Mouse (Mus musculus): ENCODE results near the gene Ddb2. TPM values are rescaled to one million over a fixed set of nuclear protein-coding genes. Genes with fewer than 3 reads are reported as not detected.
"Not testable (repeated sequence)": the region's sequence is repeated elsewhere in the genome, so short reads cannot be mapped to it uniquely, and the experiment has no call there.

The Ddb2 gene
- total RNA-seq, 2 experiments from 2014 or later: 2.2 to 2.6 TPM

GRCm38 (mm10) chr2:91255661-91256150 is 18.9 kb upstream of the Ddb2 start, which contains the start of gene Pacsin3:
Pacsin3 (plus strand) TSS chr2:91255954.
- DNase-seq: peak; percentile 63

GRCm38 (mm10) chr2:91254725-91255380 is 18.1 kb upstream of the Ddb2 start:
- DNase-seq: no peak

- DNase-seq: no peak
Measured at GRCm38 (mm10) chr2:91252512-91252911, 15.7 kb upstream of the Ddb2 start.

DNA sequence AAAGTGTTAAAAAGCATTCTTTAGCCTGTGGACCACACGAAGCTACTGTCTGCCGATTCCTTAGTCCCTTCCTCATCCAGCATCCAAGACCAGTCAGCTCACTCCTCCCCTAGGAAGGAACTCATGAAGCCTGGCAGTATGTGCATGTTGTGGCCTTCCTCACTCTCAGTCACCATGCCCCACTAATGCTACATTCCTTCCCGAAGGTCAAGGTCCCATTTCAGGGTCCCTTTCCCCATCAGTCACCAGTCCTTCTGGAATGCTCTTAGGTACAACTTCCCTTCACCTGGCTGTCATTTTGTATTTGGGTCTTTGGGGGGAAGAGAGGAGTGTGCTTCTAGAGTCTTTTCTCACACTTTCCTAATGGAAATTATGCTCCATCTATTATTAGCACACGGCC is 15.2 kb upstream of the Ddb2 start:
- DNase-seq: no peak

DNA sequence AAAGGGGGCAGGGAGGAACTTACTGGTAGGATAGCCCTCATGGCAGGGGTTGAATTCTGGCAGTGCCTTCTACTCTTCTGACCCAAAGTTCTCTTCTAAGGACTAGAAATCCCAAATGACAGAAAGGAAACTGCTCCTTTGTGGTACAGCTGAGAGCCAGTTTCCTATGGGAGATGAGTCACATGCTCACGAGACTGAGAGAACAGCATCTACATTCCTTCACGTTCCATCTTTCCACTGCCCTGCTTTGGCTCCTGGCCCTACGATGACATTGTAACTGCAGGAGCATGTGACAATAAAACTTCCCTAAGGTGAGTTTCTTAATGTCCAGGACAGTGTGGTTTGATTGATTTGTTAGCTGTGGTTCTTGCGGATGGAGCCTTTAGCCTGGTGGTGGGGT is 11.6 kb upstream of the Ddb2 start:
- no peak for DNase-seq

DNA sequence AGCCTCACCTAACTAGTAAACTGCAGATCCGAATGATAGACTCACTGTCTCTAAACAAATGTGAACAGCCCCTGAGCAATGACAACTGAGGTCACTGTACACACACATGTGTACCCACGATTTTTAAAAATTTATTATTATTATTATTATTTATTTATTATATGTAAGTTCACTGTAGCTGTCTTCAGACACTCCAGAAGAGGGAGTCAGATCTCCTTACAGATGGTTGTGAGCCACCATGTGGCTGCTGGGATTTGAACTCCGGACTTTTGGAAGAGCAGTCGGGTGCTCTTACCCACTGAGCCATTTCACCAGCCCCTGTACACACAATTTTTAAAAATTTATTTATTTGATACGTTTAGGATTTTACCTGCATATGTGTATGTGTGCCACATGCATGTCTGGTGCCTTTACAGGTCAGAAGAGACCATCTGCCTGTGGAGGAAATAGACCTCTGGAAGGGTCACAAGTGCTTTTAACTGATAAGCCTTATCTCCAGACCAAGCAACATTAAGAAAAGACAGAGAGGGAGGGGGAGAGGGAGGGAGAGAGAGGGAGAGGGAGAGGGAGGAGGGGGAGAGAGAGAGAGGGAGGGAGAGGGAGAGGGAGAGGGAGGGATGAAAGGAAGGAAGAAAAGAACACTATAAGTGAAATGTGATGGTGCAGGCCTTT is 7.9 kb upstream of the Ddb2 start:
- no peak for DNase-seq

DNA sequence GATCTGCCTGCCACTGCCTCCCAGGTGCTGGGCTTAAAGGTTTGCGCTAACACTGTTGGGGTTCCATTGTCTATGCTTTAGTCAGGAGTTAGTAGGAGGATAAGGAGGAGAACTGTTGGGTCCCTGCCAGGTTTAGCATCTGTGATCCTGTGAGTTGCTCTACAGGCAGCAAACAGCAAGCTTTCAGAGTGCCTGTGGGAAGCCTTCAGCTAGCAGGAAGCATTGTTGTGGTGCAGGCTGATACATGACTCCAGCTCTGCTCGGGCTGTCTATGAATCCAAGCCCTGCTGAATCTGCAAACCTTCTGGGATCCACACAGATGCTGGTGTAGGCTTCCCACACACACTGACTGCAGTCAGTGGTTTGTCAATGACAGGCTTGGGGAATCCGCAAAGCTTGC is 6.6 kb upstream of the Ddb2 start:
- no peak for DNase-seq

GRCm38 (mm10) chr2:91242547-91242946 is 5.8 kb upstream of the Ddb2 start:
- no peak for DNase-seq

DNA sequence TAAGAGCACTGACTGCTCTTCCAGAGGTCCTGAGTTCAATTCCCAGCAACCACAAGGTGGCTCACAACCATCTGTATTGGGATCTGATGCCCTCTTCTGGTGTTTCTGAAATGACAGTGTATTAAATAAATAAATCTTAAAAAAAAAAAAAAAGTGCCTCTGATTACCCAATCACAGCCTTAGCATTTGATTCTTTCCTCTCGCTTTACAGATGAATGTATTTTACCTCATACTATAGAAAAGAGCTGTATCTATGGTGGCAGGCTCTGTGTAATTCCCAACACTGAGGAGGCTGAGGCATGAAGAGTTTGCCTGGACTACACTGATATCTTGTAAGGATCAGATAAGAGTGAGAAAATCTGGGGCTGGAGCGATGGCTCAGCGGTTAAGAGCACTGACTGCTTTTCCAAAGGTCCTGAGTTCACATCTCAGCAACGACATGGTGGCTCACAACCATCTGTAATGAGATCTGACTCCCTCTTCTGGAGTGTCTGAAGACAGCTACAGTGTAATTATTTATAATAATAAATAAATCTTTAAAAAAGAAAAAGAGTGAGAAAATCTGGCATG is 814 bp upstream of the Ddb2 start:
- DNase-seq: not testable (repeated sequence)

- DNase-seq: no peak
Measured at GRCm38 (mm10) chr2:91229735-91230134, 7.0 kb downstream of the Ddb2 start.

DNA sequence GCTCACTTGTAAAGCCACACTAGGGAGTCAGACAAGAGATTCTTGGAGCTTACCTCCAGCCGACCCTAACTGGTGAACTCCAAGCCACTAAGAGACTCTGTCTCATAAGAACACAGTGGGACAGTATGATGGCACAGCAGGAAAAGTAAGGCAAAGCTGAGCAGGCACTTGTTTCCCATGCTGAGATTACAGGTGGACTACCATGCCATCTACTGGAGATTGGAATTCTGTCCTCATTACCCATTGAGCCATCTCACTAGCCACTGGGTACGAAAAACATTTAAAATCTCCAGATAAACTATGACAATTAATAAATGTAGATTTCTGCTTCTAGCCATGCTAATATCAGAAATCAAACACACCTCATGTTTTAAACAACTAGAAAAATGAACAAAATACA is 13.2 kb downstream of the Ddb2 start:
- DNase-seq: no peak

DNA sequence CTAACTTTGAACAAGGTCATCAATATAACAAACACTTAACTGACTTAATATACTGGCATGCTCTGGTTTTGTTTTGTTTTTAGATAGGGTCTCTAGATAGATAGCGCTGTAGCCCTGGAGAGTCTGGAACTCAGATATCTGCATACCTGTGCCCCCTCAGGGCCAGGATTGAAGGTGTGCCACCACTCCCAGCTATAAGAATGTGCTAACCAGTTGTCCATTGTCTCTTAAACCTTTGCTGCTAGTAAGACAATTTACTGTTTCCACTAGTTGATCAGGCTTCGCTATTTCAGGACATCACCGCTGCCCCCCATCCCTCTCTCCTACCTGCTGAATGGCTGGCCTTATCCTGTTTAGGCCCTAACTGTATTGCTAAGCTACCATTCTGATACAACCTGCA is 16.3 kb downstream of the Ddb2 start:
- no peak for DNase-seq

DNA sequence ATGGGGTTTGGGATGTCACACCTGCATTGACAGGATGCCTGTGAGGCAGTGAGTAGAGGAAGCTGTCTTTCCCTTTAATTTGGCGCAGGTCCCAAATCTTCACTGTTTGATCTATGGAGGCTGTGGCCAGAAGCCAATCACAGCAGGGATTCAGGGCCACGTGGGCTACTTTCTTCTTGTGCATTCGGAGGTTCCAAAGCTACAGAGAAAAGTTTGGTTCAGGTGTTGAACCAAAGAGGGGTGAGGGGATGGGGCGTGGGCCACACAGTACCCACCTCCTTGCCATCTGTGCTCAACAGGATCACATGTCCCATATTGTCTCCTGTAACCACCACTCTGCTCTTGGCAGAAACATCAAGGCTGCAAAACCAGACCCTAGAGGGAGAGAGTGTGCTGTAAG is 19.8 kb downstream of the Ddb2 start:
- DNase-seq: no peak

DNA sequence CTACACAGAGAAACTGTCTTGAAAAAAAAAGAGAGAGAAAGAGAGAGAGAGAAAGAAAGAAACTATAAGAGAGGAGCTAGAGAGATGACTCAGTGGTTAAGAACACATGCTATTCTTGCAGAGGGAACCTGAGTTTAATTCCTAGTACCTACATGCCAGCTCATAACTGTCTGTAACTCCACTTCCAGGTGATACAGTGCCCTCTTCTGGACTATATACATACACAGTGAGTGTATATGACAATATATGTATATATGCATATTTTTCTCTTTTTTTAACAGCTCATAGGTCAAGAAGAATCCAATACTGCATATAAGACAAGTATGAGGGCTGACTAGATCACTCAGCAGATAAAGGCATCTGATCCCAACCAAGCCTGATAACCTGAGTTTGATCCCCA is 23.5 kb downstream of the Ddb2 start:
- no peak for DNase-seq

GRCm38 (mm10) chr2:91206254-91206775 is 30.5 kb downstream of the Ddb2 start:
- no peak for DNase-seq

DNA sequence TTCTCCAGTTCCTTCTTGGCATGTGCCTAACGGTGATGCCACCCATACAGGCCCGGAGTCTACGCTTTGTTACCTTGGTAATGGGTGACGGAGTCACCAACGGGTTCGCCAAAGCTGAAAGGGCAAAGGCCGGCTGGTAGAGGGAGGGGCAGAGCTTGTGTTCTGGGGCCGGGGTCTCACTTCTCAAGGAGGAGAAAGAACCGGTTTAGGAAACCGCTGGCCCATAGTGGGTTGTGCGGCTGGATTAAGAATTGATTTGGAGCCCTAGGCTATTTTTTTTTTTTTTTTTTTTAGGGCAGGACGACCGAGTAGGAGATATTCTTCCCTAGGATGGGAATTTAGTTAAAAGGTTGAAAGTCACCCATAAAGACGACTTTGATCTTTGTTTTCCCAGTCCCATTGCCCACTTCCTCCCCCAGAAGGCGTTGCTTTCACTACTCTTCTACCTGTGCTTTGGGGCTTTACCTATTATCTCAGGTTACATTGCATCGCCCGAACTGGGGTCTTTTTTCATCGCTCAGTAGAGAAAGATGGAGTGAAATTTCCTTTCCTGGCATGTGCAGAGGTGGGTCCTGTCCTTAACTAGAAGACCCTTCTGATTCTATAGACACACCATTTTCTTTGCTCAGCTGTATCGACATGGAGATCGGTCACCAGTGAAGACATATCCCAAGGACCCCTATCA is 33.7 kb downstream of the Ddb2 start:
- DNase-seq: no peak

- DNase-seq: peak; percentile 91
Measured at GRCm38 (mm10) chr2:91202222-91202971, 34.4 kb downstream of the Ddb2 start, which contains the start of the genes Nr1h3 and Acp2. Nr1h3 (minus strand) TSS chr2:91202834. Acp2 (plus strand) TSS chr2:91202885.

GRCm38 (mm10) chr2:91198888-91199287 is 37.9 kb downstream of the Ddb2 start:
- no peak for DNase-seq

DNA sequence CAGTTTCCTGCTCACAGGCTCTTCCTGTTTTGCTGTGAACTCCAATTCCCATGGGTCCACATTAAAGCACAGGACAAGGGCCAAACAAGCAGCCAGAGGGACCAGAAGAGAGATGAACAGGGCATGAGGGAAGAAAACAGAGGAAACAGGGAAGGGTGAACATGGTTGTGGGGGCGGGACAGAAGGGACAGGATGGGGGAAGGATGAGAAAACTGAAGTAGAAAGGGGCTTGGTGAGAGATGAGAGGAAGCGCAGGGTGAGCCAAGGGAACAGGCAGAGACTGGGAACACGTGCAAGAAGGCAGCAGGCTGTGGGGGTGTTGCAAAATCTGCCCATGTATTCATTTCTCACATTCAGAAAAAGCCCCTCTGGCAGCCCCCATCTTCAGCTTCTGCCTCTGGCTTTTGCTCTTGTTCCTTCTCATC is 40.2 kb downstream of the Ddb2 start:
- peak; percentile 34 for DNase-seq

DNA sequence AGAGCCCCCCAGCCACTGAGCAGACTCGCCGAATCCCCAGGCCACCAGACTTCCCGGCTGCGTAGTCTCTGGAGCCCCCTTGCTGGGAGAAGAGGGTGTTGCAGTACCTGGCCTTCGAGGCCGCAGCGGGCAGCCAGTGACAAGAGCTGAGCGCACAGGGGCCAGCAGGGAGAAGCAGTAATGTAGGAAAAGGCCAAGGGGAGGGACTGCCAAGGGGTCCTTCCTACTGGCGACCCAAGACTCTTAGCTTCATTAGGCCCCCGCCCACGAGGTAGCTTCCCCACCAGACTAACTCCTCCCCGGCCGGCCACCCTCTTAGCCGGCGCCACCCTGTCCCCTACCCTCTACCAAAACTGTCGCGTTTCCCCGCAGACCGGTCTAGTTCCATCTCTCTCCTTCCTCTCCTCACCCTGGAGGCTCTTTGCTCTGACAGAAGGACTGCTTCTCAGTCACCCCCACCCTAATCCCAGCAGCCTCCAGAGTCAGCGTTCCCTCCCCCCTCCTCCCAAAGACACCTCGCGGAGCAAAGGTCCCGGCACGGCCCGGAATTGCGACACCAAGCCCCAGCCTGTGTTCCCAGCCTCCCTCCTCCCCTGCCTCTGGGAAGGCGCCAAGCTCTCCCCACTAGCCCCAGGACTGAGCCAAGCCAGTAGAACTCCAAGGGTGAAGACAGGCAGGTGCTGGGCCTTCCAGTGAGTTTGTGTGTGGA is 42.0 kb downstream of the Ddb2 start:
- peak; percentile 89 for DNase-seq

GRCm38 (mm10) chr2:91190501-91190900 is 46.3 kb downstream of the Ddb2 start:
- no peak for DNase-seq
